Mouse (Mus musculus): ENCODE results near the gene Gm20696. TPM values are rescaled to one million over a fixed set of nuclear protein-coding genes. Genes with fewer than 3 reads are reported as not detected.

The Gm20696 gene
- total and polyA plus RNA-seq, 3 experiments, result 0.59 TPM; not detected in 2

GRCm38 (mm10) chr6:99251924-99252323, 414.7 kb downstream of the Gm20696 start:
- in situ Hi-C loops (cut with MboI; ENCODE audit: low pct_ligation_motif_present, low pct_unique_long_range_greater_than_20kb, low sequenced_read_pairs) (no loop called here), dilution Hi-C loops (cut with MboI; ENCODE audit: extremely low pct_ligation_motif_present, extremely low pct_unique_long_range_greater_than_20kb, low sequenced_read_pairs) (no loop called here)
- peaks cover 2 to 8% of the 10 kb centered on the region in 2 experiments for H3K36me3 ChIP-seq (replicated peaks in 1 of 2; ENCODE audit: control insufficient read depth in 1 of 2, insufficient read depth in 1 of 2, low read length in 1 of 2)
- H3K4me2 ChIP-seq (ENCODE audit: insufficient read depth, low read depth, poor library complexity, severe bottlenecking), result no peak overlapping the region
- H3K4me3 ChIP-seq (replicated peaks in 1 of 3; ENCODE audit: low read depth in 2 of 3, low read length in 2 of 3, poor library complexity in 1 of 3), result no peak overlapping the region
- H3K79me2 ChIP-seq (replicated peaks; ENCODE audit: control insufficient read depth, extremely low read depth, insufficient read depth, poor library complexity, severe bottlenecking), result no peaks in the 10 kb centered on the region; the same call in none of the 2 replicates
- H3K9ac ChIP-seq (ENCODE audit: insufficient read depth, low read depth), result no peak overlapping the region
- peaks cover 27 to 38% of the 10 kb centered on the region in 2 experiments for H3K4me1 ChIP-seq (ENCODE audit: control insufficient read depth in 1 of 2, insufficient read depth in 2 of 2)
- H3K9me3 ChIP-seq (replicated peaks; ENCODE audit: low read length), result no peaks in the 10 kb centered on the region
- H3K27ac ChIP-seq (ENCODE audit: insufficient read depth, low read depth), result no peak overlapping the region
- no peaks in the 10 kb centered on the region for H3K27me3 ChIP-seq (replicated peaks)
- TF ChIP-seq TCF12 (IDR thresholded peaks at IDR 0.05; ENCODE audit: low read depth, low read length) (no peak), SIN3A (IDR thresholded peaks at IDR 0.05; ENCODE audit: low read length) (no peak), ETS1 (conservative IDR thresholded peaks at IDR 0.05; ENCODE audit: low read depth, low read length) (no peak), CTCF (conservative IDR thresholded peaks at IDR 0.05 in 1 of 2, IDR thresholded peaks at IDR 0.05 in 1 of 2; ENCODE audit: low read depth in 2 of 2, low read length in 2 of 2) (peak in 1 of 2 experiments; percentile 63; a peak in 2 of 4 replicates), NRF1 (IDR thresholded peaks at IDR 0.05; ENCODE audit: low read depth, low read length) (no peak), SMC3 (IDR thresholded peaks at IDR 0.05; ENCODE audit: low read depth, low read length) (peak; percentile 66), USF1 (IDR thresholded peaks at IDR 0.05; ENCODE audit: low read depth, low read length) (no peak), JUND (conservative IDR thresholded peaks at IDR 0.05; ENCODE audit: low read depth, low read length) (no peak), MXI1 (IDR thresholded peaks at IDR 0.05; ENCODE audit: low read depth, low read length) (no peak), E2F4 (IDR thresholded peaks at IDR 0.05; ENCODE audit: insufficient replicate concordance, low read depth, low read length) (no peak), HCFC1 (IDR thresholded peaks at IDR 0.05; ENCODE audit: low read depth, low read length) (no peak), IRF4 (IDR thresholded peaks at IDR 0.05; ENCODE audit: low read depth, low read length) (no peak), TBP (conservative IDR thresholded peaks at IDR 0.05; ENCODE audit: low read depth, low read length) (no peak), MAX (IDR thresholded peaks at IDR 0.05; ENCODE audit: low read length) (no peak), CHD2 (IDR thresholded peaks at IDR 0.05; ENCODE audit: low read length) (no peak), CHD1 (IDR thresholded peaks at IDR 0.05; ENCODE audit: low read depth, low read length) (no peak), GABPA (IDR thresholded peaks at IDR 0.05; ENCODE audit: insufficient replicate concordance, low read depth, low read length) (no peak), USF2 (conservative IDR thresholded peaks at IDR 0.05; ENCODE audit: low read depth, low read length) (no peak), RAD21 (IDR thresholded peaks at IDR 0.05; ENCODE audit: low read depth, low read length) (peak; percentile 65)
- peak; percentile 29 for DNase-seq (ENCODE audit: extremely low read depth)

- Histone ChIP-seq H3K9me3 (replicated peaks; ENCODE audit: low read length) (no peaks in the 10 kb centered on the region), H3K4me3 (replicated peaks in 1 of 3; ENCODE audit: low read depth in 2 of 3, low read length in 2 of 3, poor library complexity in 1 of 3) (no peak overlapping the region), H3K27ac (ENCODE audit: insufficient read depth, low read depth) (no peak overlapping the region), H3K4me1 (ENCODE audit: control insufficient read depth in 1 of 2, insufficient read depth in 2 of 2) (peaks cover 27 to 38% of the 10 kb centered on the region in 2 experiments), H3K36me3 (replicated peaks in 1 of 2; ENCODE audit: control insufficient read depth in 1 of 2, insufficient read depth in 1 of 2, low read length in 1 of 2) (peaks cover 2 to 12% of the 10 kb centered on the region in 2 experiments), H3K79me2 (replicated peaks; ENCODE audit: control insufficient read depth, extremely low read depth, insufficient read depth, poor library complexity, severe bottlenecking) (no peaks in the 10 kb centered on the region; the same call in 1 of the 2 replicates), H3K4me2 (ENCODE audit: insufficient read depth, low read depth, poor library complexity, severe bottlenecking) (no peak overlapping the region), H3K27me3 (replicated peaks) (no peaks in the 10 kb centered on the region), H3K9ac (ENCODE audit: insufficient read depth, low read depth) (no peak overlapping the region)
- no peak for TF ChIP-seq CHD1 (IDR thresholded peaks at IDR 0.05; ENCODE audit: low read depth, low read length)
- no peak for TF ChIP-seq USF1 (IDR thresholded peaks at IDR 0.05; ENCODE audit: low read depth, low read length)
- TF ChIP-seq PAX5 (IDR thresholded peaks at IDR 0.05; ENCODE audit: low read length), result no peak
- no peak for TF ChIP-seq SIN3A (IDR thresholded peaks at IDR 0.05; ENCODE audit: low read length)
- TF ChIP-seq TCF12 (IDR thresholded peaks at IDR 0.05; ENCODE audit: low read depth, low read length), result no peak
- no peak for TF ChIP-seq POLR2A (IDR thresholded peaks at IDR 0.05; ENCODE audit: low read depth, low read length)
- TF ChIP-seq ZKSCAN1 (IDR thresholded peaks at IDR 0.05; ENCODE audit: borderline replicate concordance, low read depth, low read length), result no peak
- no peak for TF ChIP-seq ELF1 (IDR thresholded peaks at IDR 0.05; ENCODE audit: low read depth, low read length)
- TF ChIP-seq ZMIZ1 (IDR thresholded peaks at IDR 0.05; ENCODE audit: low read depth, low read length), result no peak
- no peak for TF ChIP-seq NELFE (IDR thresholded peaks at IDR 0.05; ENCODE audit: low read depth, low read length)
- DNase-seq (ENCODE audit: extremely low read depth), result no peak
- dilution Hi-C loops (cut with MboI; ENCODE audit: extremely low pct_ligation_motif_present, extremely low pct_unique_long_range_greater_than_20kb, low sequenced_read_pairs), result no loop called here
- in situ Hi-C loops (cut with MboI; ENCODE audit: low pct_ligation_motif_present, low pct_unique_long_range_greater_than_20kb, low sequenced_read_pairs), result no loop called here
These were observed 415.4 kb downstream of the Gm20696 start for GRCm38 (mm10) chr6:99251222-99251621.
